Mouse (Mus musculus): ENCODE measurements at regions not wholly inside any gene's neighbourhood (a gene's known extent, or its start where the extent isn't known, plus 50 kb on each side); places are given as distances from the start of the nearest gene placed in this dataset.

GRCm38 (mm10) chr13:28832855-28833699 is 120.4 kb downstream of the Sox4 start:
- Histone ChIP-seq H3K4me2 (ENCODE audit: insufficient read depth, low read depth, poor library complexity, severe bottlenecking) (no peak overlapping the region), H3K79me2 (replicated peaks; ENCODE audit: control insufficient read depth, extremely low read depth, insufficient read depth, poor library complexity, severe bottlenecking) (no peaks in the 10 kb centered on the region), H3K27ac (ENCODE audit: insufficient read depth, low read depth) (no peak overlapping the region), H3K36me3 (replicated peaks in 1 of 2; ENCODE audit: control insufficient read depth in 1 of 2, insufficient read depth in 1 of 2, low read length in 1 of 2) (no peaks in the 10 kb centered on the region), H3K4me1 (ENCODE audit: control insufficient read depth in 1 of 2, insufficient read depth in 2 of 2) (no peaks in the 10 kb centered on the region), H3K27me3 (replicated peaks) (no peaks in the 10 kb centered on the region), H3K9me3 (replicated peaks; ENCODE audit: low read length) (no peaks in the 10 kb centered on the region), H3K9ac (ENCODE audit: insufficient read depth, low read depth) (no peak overlapping the region), H3K4me3 (replicated peaks in 1 of 3; ENCODE audit: low read depth in 2 of 3, low read length in 2 of 3, poor library complexity in 1 of 3) (no peak overlapping the region)
- TF ChIP-seq ZMIZ1 (IDR thresholded peaks at IDR 0.05; ENCODE audit: low read depth, low read length) (no peak), POLR2AphosphoS2 (IDR thresholded peaks at IDR 0.05; ENCODE audit: low read depth, low read length) (no peak), MEF2A (IDR thresholded peaks at IDR 0.05; ENCODE audit: borderline replicate concordance, low read depth, low read length) (no peak), GABPA (IDR thresholded peaks at IDR 0.05; ENCODE audit: insufficient replicate concordance, low read depth, low read length) (no peak), BHLHE40 (IDR thresholded peaks at IDR 0.05; ENCODE audit: low read depth, low read length) (no peak), UBTF (IDR thresholded peaks at IDR 0.05; ENCODE audit: low read depth, low read length) (no peak), MYC (IDR thresholded peaks at IDR 0.05; ENCODE audit: low read depth, low read length) (no peak), JUND (conservative IDR thresholded peaks at IDR 0.05; ENCODE audit: low read depth, low read length) (no peak), SIN3A (IDR thresholded peaks at IDR 0.05; ENCODE audit: low read length) (no peak), MAFK (IDR thresholded peaks at IDR 0.05; ENCODE audit: insufficient replicate concordance, low read length) (no peak), ZKSCAN1 (IDR thresholded peaks at IDR 0.05; ENCODE audit: borderline replicate concordance, low read depth, low read length) (no peak), EP300 (IDR thresholded peaks at IDR 0.05; ENCODE audit: low read length) (no peak), POLR2A (IDR thresholded peaks at IDR 0.05; ENCODE audit: low read depth, low read length) (no peak), RCOR1 (conservative IDR thresholded peaks at IDR 0.05; ENCODE audit: low read depth, low read length) (no peak), USF2 (conservative IDR thresholded peaks at IDR 0.05; ENCODE audit: low read depth, low read length) (no peak), CHD2 (IDR thresholded peaks at IDR 0.05; ENCODE audit: low read length) (no peak), MAX (IDR thresholded peaks at IDR 0.05; ENCODE audit: low read length) (no peak)
- in situ Hi-C loops (cut with MboI; ENCODE audit: low pct_ligation_motif_present, low pct_unique_long_range_greater_than_20kb, low sequenced_read_pairs): no loop called here
- dilution Hi-C loops (cut with MboI; ENCODE audit: extremely low pct_ligation_motif_present, extremely low pct_unique_long_range_greater_than_20kb, low sequenced_read_pairs): no loop called here
- no peak for DNase-seq (ENCODE audit: extremely low read depth)

DNA sequence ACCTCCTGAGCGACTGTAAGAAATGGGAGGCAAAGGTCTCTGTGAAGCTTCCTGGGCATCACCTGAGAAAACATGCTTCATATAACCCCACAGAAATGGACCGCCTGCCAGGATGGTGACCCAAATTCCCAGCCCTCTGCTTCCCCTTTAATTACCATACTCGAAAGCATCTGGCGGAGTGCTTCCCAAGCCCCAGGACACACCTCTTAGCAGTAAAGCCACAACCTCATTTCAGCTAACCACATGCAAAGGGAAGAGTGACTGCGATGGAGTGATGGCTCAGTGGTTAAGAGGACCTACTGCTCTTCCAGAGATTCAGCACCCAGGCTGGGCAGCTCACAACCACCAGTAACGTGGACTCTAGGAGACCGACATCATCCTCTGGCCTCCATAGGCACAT is 127.2 kb downstream of the Sox4 start:
- Histone ChIP-seq H3K36me3 (replicated peaks in 1 of 2; ENCODE audit: control insufficient read depth in 1 of 2, insufficient read depth in 1 of 2, low read length in 1 of 2) (no peaks in the 10 kb centered on the region), H3K9me3 (replicated peaks; ENCODE audit: low read length) (no peaks in the 10 kb centered on the region), H3K4me3 (replicated peaks in 1 of 3; ENCODE audit: low read depth in 2 of 3, low read length in 2 of 3, poor library complexity in 1 of 3) (no peak overlapping the region), H3K9ac (ENCODE audit: insufficient read depth, low read depth) (no peak overlapping the region), H3K27me3 (replicated peaks) (no peaks in the 10 kb centered on the region), H3K4me2 (ENCODE audit: insufficient read depth, low read depth, poor library complexity, severe bottlenecking) (no peak overlapping the region), H3K79me2 (replicated peaks; ENCODE audit: control insufficient read depth, extremely low read depth, insufficient read depth, poor library complexity, severe bottlenecking) (no peaks in the 10 kb centered on the region), H3K27ac (ENCODE audit: insufficient read depth, low read depth) (no peak overlapping the region), H3K4me1 (ENCODE audit: control insufficient read depth in 1 of 2, insufficient read depth in 2 of 2) (no peaks in the 10 kb centered on the region)
- DNase-seq (ENCODE audit: extremely low read depth): no peak
- dilution Hi-C loops (cut with MboI; ENCODE audit: extremely low pct_ligation_motif_present, extremely low pct_unique_long_range_greater_than_20kb, low sequenced_read_pairs): no loop called here
- in situ Hi-C loops (cut with MboI; ENCODE audit: low pct_ligation_motif_present, low pct_unique_long_range_greater_than_20kb, low sequenced_read_pairs): no loop called here
- TF ChIP-seq MXI1 (IDR thresholded peaks at IDR 0.05; ENCODE audit: low read depth, low read length) (no peak), ZKSCAN1 (IDR thresholded peaks at IDR 0.05; ENCODE audit: borderline replicate concordance, low read depth, low read length) (no peak), RAD21 (IDR thresholded peaks at IDR 0.05; ENCODE audit: low read depth, low read length) (no peak), GABPA (IDR thresholded peaks at IDR 0.05; ENCODE audit: insufficient replicate concordance, low read depth, low read length) (no peak), E2F4 (IDR thresholded peaks at IDR 0.05; ENCODE audit: insufficient replicate concordance, low read depth, low read length) (no peak), UBTF (IDR thresholded peaks at IDR 0.05; ENCODE audit: low read depth, low read length) (no peak), JUN (IDR thresholded peaks at IDR 0.05; ENCODE audit: insufficient read depth, low read depth, low read length) (no peak), EP300 (IDR thresholded peaks at IDR 0.05; ENCODE audit: low read length) (no peak), USF2 (conservative IDR thresholded peaks at IDR 0.05; ENCODE audit: low read depth, low read length) (no peak), CTCF (conservative IDR thresholded peaks at IDR 0.05 in 1 of 2, IDR thresholded peaks at IDR 0.05 in 1 of 2; ENCODE audit: low read depth in 2 of 2, low read length in 2 of 2) (no peak), POLR2AphosphoS2 (IDR thresholded peaks at IDR 0.05; ENCODE audit: low read depth, low read length) (no peak), MAFK (IDR thresholded peaks at IDR 0.05; ENCODE audit: insufficient replicate concordance, low read length) (no peak), TCF12 (IDR thresholded peaks at IDR 0.05; ENCODE audit: low read depth, low read length) (no peak), NELFE (IDR thresholded peaks at IDR 0.05; ENCODE audit: low read depth, low read length) (no peak), ETS1 (conservative IDR thresholded peaks at IDR 0.05; ENCODE audit: low read depth, low read length) (no peak)

Measured in CH12.LX (cell line).